Mouse (Mus musculus): ENCODE measurements around the gene Ppp1r14a.

Ppp1r14a gene

GRCm38 (mm10) chr7:29327087-29327486 lies 38.0 kb downstream of the Ppp1r14a start:
- no peak for DNase-seq (ENCODE audit: extremely low spot score, low spot score)

GRCm38 (mm10) chr7:29328984-29329383 lies 39.9 kb downstream of the Ppp1r14a start:
- no peak for DNase-seq (ENCODE audit: extremely low spot score, low spot score)

- no peak for DNase-seq (ENCODE audit: extremely low spot score, low spot score)
Observed at GRCm38 (mm10) chr7:29334156-29334555, 45.0 kb downstream of the Ppp1r14a start.

- DNase-seq (ENCODE audit: extremely low spot score, low spot score): no peak
Observed at GRCm38 (mm10) chr7:29335276-29335675, 46.2 kb downstream of the Ppp1r14a start.

- no peak for DNase-seq (ENCODE audit: extremely low spot score, low spot score)
Observed at GRCm38 (mm10) chr7:29335841-29336671, 46.9 kb downstream of the Ppp1r14a start.

- no peak for DNase-seq (ENCODE audit: extremely low spot score, low spot score)
Observed at GRCm38 (mm10) chr7:29336795-29337319, 47.7 kb downstream of the Ppp1r14a start.

- no peak for DNase-seq (ENCODE audit: extremely low spot score, low spot score)
Observed at GRCm38 (mm10) chr7:29337766-29338165, 48.7 kb downstream of the Ppp1r14a start.

GRCm38 (mm10) chr7:29338351-29338919 lies 49.3 kb downstream of the Ppp1r14a start:
- no peak for DNase-seq (ENCODE audit: extremely low spot score, low spot score)

GRCm38 (mm10) chr7:29338984-29339679 lies 50.0 kb downstream of the Ppp1r14a start:
- no peak for DNase-seq (ENCODE audit: extremely low spot score, low spot score)

GRCm38 (mm10) chr7:29340247-29340646 lies 51.1 kb downstream of the Ppp1r14a start:
- DNase-seq (ENCODE audit: extremely low spot score, low spot score): no peak

GRCm38 (mm10) chr7:29340838-29341237 lies 51.7 kb downstream of the Ppp1r14a start:
- DNase-seq (ENCODE audit: extremely low spot score, low spot score): no peak

GRCm38 (mm10) chr7:29341722-29342121 lies 52.6 kb downstream of the Ppp1r14a start:
- no peak for DNase-seq (ENCODE audit: extremely low spot score, low spot score)

- no peak for DNase-seq (ENCODE audit: extremely low spot score, low spot score)
Observed at GRCm38 (mm10) chr7:29342489-29343092, 53.5 kb downstream of the Ppp1r14a start.

Measured in neural tube, embryonic 10.5 days (tissue).